Mouse (Mus musculus) layer of hippocampus, adult 9-11 months (tissue): ENCODE data around the gene Ecm1.
"Not testable (repeated sequence)": the region's sequence is repeated elsewhere in the genome, so short reads cannot be mapped to it uniquely, and the experiment has no call there.

Source experiments
- DNase-seq: peaks from one replicate; pipeline ENCODE4 v3.0.0; 2022

Gene Ecm1

DNA sequence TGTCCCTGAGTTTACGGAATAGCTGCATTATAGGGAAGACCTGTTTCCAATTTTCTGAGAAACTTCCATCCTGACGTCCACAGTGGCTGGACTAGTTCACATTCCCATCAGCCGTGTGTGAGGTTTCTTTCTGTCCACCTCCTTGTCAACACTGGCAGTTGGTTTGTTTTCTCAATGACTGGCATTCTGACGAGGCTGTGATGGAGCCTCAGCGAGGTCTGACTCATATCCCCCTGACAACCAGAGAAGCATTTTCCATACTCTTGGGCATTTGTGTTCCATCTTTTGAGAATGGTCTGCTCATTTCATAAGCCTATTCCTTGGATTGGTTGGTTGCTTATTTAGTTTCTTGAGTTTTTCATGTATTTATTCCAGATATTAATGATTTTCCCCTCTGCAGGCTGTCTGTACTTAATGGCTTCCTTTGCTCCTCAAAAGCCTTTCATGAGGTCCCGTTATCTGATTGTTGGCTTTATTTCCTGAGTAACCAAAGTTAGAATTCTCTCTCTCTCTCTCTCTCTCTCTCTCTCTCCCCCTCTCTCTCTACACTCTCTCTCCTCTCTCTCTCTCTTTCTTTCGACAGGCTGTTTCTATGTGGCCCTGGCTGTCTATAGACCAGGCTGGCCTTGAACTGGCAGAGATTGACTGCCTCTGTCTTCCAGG, 12.5 kb downstream of the Ecm1 start:
- no peak for DNase-seq

DNA sequence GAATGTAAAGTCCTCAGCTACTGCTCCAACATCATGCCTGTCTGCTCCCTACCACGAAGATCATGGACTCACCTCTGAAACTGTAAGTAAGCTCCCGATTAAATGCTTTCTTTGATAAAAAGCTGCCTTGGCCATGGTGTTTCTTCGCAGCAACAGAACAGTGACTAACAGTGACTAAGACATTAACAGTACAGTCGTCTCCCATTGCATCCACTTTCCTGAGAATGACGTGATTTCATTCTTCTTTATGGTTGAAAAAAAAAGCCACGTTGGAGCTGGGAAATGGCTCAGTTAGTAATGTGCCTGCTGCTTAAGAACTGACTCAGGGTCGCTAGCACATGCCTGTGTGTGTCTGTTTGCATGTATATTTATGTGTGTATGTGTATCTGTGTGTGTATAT, 13.5 kb downstream of the Ecm1 start:
- no peak for DNase-seq

DNA sequence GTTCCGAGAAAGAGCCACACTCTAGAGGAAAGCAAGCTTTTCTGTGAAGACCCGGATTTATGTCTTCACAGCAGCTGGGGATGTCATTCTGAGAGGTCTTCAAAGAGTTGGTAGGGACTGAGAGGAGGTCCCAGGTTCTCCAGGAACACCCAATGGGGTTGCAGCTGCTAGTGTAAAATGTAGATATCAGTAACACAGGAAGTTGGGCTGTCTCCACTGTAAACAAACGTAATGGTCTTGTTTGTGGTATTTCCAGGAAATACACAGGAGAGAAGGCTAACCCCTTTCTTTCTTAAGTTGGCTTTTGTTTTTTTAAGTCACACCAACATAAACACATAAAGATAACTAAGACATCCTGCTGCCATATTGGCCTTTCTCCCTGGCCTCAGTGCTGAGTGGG, 17.0 kb downstream of the Ecm1 start:
- DNase-seq: no peak

DNA sequence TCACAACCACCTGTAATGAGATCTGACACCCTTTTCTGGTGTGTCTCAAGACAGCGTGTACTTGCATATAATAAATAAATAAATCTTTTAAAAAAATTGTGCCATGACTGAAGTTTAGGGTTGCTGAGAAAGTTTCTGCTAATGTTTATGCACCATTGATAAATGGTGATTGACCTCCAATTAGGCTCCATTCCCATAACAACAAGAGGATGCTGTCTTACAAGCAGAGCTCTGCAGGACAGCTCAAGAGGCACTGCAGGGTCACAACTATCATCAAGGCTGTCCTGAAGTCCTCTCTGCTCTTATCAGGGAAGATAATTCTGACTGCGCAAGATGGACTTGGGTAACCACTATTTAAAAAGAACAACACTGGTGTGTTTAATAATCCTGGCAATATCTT, 21.2 kb downstream of the Ecm1 start:
- no peak for DNase-seq

DNA sequence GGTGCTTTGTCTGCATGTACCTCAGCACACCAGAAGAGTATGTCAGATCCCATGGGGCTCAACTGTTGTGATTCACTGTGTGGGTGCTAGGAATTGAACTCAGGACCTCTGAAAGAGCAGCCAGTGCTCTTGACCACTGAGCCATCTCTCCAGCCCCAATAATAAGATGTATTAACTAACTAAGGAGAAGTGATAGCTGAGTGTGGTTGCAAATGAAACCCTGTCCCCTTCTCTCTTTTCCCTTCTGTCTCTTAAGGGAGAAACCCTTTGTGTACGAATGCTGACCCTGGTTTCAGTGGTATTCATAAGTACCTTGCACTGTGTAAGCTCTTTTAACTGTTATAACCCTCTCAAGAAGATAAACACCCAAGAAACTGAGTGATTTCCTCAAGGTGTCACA, 23.3 kb downstream of the Ecm1 start:
- no peak for DNase-seq

DNA sequence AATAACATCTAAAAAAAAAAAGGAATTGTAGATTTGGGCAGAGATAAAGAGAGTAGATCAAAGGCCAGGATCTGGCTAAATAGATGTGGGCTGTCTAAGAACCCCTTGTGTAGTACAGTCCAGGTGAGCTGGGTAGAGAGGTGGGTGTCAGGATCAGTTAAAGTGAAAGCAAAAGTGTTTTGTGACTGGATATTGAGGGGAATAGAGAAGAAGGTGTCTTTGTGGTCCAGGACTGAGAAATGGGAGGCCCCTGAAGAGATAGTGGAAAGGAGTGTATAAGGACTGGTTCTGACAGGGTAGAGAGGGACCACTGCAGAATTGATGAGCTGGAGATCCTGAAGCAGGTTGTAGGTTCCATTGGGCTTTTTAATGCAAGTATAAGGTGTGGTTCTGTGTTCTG, 29.4 kb downstream of the Ecm1 start:
- DNase-seq: no peak

DNA sequence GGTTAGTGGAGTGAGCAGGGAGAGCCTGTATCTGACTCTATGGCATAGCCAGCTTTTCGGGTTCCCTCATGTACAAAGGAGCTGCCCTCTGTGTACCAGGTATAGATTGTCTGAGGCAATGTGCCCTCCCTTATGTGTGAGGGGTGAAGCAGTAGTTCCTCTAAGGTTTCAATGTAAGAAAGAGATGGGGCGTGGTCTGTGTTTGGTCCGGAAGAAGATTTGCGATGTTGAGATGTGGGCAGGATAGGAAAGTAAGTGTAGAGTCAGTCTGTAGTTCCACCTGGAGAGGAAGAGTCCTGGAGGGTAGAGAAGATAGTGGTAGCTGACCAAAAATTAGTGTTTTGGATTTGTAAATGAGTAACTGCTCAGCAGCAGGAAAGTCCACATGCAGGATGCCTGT, 30.3 kb downstream of the Ecm1 start:
- DNase-seq: no peak

DNA sequence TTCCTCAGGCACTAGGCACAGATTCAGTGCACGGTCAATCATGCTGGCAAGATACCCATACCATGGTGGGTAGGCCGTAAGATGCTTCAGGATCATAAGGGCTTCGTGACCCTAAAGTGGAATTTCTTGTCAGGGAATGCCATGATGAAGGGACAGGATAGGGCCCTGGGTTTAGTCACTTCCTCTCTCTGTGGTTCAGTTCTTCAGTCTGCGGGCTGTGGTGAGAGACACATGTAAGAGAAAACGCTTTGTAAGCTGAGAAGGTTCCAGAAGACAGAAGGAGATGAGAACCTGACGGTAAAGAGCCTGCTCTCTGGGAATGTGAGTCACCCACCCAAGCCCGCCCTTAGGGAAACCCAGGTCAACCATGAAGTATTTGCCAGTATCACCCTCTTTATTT, 31.9 kb downstream of the Ecm1 start:
- no peak for DNase-seq

DNA sequence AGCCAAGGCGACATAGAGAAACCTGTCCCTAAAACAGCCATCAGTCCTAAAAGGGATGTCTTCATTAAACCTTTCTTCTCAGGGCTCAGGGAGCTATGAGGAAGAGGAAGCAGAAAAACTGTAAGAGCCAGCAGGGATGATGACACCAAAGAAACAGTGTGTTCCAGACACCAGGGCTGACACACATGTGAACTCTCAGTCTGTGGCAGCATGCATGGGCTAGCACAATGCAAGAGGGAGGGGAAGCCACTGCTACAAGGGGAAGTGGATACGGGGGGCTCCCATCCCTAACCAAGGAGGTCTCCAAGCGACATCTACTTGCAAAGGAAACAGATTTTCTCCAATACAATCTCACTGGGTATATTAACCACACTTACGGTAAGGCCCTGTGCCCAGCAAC, 33.1 kb downstream of the Ecm1 start:
- no peak for DNase-seq

DNA sequence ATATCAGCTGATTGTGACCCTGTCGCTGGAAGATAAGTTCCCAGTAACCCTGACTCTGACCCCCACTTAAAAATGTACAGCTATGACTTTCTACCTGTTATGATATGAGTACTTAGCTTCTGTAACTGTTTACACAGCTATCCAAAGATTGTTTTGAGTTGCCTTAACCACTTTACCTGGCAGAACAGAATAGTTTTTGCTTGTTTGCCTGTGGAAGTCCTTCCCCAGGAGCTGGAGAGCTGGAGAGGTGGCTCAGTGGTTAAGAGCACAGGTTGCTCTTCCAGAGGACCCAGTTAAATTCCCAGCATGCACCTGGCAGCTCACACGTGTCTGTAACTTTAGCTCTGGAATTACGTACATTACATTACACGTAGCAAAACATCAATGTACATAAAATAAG, 34.8 kb downstream of the Ecm1 start:
- DNase-seq: no peak

DNA sequence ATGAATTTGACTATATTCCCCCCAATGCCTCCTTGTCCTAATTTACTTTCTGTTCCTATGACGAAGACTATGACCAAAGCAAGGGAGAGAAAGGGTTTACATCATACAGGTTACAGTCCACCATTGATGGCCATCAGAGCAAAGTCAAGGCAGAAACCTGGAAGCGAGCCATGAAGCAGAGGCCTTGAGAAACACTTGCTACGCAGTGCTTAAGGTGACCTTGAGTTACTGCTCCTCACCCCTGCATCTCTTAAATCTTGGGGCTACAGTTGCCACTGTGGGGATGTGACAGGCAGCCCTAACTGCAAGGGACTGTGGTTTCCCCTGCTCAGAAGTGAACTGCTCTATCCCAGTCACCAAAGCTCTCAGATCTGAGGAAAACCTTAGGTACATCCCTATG, 36.1 kb downstream of the Ecm1 start:
- DNase-seq: no peak

DNA sequence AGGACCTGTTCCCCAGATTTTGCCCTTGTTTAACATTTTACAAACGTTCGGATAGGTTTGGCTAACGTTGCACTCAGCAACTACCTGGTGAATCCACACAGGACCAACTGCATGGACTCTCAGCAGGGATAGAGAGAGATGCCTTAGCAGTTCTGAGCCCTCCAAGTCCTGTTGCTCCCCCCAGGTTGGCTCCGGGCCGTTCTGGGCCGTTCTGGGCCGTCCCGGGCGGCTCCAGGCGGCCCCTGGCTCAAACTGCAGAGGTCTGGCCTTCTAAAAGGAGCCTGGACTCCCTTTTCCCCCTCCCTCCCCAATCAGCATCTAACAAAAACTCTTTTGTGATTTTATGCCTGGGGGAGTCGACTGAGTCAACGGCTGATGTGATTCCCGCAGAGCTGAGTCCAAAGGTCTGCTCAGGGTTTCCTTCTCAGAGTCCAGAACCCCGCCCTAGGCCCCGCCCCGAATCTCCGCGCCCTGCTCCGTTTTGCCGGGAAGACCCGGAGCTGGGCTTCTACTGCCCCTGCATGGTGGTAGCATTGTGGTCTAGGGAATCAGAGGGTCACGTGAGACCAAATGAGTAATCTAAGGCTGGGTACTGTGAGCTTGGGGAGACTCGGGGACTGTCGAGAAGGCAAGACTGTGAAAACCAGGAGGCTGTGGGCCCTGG, 37.4 kb downstream of the Ecm1 start:
- peak; percentile 85 for DNase-seq

DNA sequence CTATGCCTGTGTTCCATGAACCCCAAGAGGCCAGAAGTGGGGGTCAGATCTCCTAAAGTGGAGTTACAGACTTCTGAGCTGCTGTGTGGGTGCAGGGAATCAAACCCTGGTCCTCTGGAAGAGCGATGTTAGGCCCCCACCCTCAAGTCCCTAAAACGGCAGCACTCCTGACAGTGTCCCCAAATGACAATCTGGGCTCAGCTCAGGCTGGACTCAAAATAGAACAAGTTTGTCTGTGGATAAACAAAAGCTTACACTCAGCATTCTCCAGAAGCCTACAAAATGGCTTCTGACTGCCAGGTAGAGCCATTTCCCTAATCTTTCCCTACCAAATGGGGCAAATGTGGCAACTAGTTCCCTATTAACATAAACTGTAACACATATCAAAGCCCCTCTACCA, 38.3 kb downstream of the Ecm1 start:
- no peak for DNase-seq

DNA sequence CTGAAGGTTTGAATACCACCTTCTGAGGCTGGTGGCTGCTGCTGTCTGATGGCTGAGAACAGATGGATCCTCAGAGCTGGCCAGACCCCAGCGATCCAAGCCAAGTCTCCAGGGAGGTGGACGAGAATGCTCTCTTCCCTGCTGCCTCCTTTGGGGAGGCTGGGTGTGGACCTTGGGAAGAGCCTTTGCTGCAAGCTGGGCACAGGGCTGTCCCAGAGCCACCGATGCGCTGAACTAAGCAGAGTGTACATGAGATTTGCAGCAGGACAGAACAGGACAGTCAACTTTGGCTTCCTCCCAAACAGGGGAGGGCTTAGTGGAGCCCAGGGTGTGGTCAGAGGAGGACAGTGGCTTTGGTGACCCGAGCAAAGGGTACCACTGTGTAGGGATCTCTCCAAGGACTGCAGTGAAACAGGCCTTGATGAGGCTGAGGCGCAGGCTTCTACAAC, 39.1 kb downstream of the Ecm1 start:
- no peak for DNase-seq

DNA sequence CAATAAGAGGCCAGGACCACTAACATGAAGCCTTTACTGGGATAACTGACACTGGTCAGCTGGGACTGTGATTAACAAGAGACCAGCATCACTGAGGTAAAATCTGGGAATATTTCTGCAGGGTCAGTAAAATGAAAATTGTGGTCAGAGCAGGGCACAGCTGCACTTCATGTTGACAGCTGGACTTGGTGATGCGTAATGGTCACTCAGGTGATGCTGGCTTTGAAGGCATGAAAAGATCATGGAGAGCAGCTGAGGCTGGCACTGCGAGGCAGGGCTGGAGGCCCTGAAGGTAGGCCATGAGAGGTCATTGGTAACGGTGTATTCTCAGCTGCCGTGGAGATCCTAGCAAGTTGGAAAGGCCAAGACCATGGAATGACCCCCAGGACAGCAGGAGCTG, 41.1 kb downstream of the Ecm1 start:
- DNase-seq: no peak

DNA sequence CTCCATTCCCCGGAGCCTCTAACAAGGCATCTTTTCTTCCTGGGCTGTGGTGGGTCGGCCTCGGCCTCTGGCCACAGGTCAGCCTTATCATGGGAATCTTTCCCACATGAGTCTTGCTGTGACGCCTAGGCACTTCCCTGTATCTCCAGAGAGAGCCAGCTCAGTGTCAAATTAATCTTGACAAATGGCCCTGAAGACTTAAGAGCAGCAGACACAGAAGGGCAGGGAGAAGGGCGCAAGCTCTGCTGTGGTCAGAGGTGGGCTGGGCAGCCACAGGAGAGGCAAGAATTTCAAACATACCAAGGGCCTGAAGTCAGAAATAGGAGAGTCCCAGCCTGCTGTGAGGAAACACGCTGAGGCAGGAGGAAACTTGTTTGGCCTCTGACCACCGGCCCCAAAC, 43.0 kb downstream of the Ecm1 start:
- DNase-seq: no peak

DNA sequence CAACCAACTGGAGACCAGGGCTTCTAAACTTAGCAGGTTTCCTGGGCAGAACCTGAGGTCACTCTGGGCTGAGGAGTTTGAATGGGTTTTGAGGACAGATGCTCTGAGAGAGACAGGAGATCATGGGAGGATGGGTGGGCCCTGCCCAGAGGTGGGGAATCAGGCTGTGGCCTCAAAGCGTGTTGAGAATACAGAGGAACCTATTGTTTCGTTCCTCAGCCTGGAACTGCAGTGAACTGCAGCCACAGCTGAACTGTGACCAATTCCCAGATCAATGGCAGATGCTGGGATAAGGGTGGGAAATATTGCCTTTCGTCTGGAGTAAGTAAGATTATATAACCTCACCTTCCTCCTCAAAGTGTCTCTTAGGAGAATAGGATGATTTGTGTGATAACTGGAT, 43.6 kb downstream of the Ecm1 start:
- no peak for DNase-seq

DNA sequence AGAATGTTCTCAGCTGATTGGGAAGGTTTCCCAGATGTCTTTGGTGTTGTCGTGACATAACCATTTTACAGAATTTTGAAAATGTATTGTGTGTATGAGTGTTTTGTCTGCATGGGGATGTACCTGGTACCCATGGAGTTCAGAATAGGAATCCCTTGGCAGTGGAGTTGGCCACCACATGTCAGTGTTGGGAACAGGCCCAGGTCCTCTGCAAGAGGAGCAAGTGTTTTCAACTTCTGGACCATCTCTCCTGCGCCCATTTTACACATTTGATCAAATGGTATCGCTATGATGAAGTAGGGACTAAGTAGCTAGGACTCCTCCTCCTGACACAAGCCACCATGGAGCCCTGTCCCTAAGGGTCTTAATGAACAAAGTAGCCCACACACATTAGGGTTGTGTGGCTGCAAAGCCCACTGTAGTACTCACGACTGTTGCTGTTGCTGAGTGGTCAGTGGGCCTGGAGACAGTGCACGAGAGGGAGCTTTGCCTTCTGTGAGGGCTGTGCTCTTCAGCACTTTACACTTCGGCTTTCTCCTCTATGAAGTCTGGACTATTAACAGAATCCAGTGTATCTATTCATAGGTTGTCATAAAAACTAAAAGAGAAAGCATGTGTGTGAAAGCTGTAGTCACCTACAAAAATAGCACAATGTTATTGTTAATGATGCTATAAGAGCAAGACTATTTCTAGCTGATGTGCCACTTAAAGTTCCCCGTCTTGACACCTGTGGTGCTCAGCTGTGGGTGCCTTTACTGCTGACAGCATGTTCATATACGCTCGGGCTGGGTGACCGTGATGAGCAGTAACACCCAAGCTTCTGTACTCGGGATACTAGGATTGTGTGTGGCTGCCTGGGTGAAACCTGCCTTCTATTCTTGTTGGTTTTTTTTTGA, 44.3 kb downstream of the Ecm1 start:
- DNase-seq: no peak

DNA sequence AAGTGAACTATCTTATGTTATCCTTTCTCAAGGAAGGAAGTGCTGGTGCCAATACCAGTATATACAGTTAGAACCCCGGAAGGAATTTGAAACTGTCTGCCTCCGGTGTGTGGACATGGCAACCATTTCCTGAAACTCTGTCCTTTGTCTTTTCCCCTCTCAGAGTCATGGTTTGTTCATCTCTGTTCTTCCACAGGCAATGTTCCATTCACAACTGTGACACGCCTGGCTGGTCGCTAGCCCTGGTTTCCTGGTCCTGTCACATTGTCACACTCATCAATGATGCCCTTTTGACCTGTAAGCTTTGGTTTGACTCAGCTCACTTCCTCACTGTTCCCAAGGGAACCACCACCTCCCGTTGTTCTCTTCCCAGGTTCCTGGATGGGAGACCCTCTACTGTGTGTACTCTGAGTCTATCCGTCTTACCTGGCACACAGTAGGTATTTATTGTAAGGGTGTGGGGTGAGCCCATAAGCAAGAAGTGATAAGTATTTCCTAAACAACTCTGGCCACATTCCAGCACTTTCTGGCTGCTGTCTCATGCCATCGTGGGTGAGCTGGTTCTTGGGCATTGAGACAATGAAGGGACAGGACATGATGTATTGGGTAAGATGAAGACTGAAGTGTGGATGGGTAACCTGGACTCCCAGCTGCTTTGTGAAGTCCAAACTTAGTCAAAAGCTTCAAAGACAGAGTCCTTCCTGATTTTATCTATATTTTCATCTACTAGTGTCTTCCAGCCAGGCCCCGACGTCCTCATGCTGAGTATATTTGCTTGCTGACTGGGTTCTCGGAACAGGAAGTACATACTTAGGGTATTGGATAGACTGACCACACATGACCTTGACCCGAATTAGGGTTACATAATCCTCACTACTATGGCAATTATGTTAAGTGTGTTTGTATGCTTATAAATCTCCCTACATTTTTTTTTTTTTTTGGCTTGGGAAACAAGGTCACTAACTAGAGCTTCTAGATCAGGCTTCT, 45.3 kb downstream of the Ecm1 start:
- no peak for DNase-seq

DNA sequence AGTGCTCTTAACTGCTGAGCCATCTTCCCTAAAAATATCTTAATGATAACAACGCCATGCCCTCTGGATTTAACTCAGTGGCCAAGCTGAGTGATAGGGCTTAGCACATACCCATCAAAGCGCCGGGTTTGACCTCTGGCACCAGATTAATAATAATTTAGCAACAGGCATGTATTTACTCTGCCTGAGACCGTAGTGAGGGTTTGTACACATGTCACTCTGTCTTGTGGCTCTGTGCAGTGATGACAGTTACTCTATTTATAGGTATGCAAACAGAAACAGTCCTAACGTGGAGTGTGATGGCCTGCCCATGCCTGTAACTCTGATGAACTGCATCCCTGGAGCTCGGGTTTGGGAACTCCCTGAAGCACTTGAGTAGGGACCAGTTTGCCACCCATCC, 46.7 kb downstream of the Ecm1 start:
- no peak for DNase-seq

DNA sequence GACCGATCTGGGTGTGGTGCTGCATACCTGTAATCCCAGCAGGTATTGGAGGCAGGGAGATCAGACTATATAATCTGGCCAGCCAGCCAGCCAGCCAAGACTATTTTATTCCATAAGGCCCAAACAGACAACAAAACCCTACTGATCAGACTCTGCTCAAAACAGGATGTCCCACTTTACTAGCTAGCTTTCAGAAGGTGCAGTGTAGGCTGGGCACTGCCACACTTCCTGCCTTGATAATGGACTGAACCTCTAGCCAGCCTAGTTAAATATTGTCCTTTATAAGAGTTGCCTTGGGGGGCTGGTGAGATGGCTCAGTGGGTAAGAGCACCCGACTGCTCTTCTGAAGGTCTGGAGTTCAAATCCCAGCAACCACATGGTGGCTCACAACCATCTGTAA, 48.8 kb downstream of the Ecm1 start:
- DNase-seq: not testable (repeated sequence)

DNA sequence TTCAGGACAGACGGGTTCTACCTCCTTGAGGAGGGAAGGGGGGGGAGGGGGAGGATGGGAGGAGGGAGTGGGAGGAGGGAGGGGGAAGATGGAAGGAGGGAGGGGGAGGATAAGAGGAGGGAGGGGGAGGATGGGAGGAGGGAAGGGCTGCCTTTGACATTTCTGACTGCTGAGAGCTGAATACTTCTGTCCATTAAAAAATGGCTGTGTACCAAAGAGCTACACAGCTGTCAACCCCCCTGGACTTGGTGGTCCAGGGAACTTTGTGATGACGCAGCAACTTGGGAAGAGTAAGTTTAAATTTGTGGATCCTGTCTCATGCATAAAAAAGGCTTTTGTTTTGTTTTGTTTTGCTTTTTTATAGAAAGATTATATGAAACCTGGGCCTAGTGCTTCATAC, 49.4 kb downstream of the Ecm1 start:
- DNase-seq: no peak
